Mouse (Mus musculus) midbrain, embryonic 11.5 days (tissue): ENCODE results near the gene Sugct. TPM values are rescaled to one million over a fixed set of nuclear protein-coding genes. Genes with fewer than 3 reads are reported as not detected.
"Not testable (repeated sequence)": the region's sequence is repeated elsewhere in the genome, so short reads cannot be mapped to it uniquely, and the experiment has no call there.

Experiments used
- ATAC-seq: fragments of 200-750 bp; cut with Nextera tagmentation; 2 replicates; pipeline ENCODE4 v1.8.0; 2017; ENCODE audit warnings: moderate TSS enrichment, moderate library complexity; ENCODE audit not compliant: low FRiP score
- DNase-seq: peaks from one replicate; pipeline ENCODE4 v3.0.0; 2015; ENCODE audit warnings: low spot score; ENCODE audit errors: missing footprints
- H3K27ac ChIP-seq: fragments of 300-500 bp; sonication (generic); 2 replicates; pipeline ENCODE4 v1.5.1; 2014; ENCODE audit warnings: low read depth, low read length
- H3K27me3 ChIP-seq: fragments of 300-500 bp; sonication (generic); 2 replicates; pipeline ENCODE4 v1.6.1; 2014; ENCODE audit warnings: mild to moderate bottlenecking, low read length, moderate library complexity, mixed read lengths; ENCODE audit not compliant: control insufficient read depth, insufficient read depth
- H3K36me3 ChIP-seq: fragments of 300-500 bp; sonication (generic); 2 replicates; pipeline ENCODE4 v1.6.1; 2014; ENCODE audit warnings: mild to moderate bottlenecking, low read length, moderate library complexity, mixed read lengths; ENCODE audit not compliant: control insufficient read depth, insufficient read depth
- H3K4me1 ChIP-seq: fragments of 300-500 bp; sonication (generic); 2 replicates; pipeline ENCODE4 v1.6.1; 2014; ENCODE audit warnings: low read length; ENCODE audit not compliant: control insufficient read depth, insufficient read depth
- H3K4me2 ChIP-seq: fragments of 300-500 bp; sonication (generic); 2 replicates; pipeline ENCODE4 v1.6.1; 2014; ENCODE audit warnings: mild to moderate bottlenecking, moderate library complexity
- H3K4me3 ChIP-seq: fragments of 300-500 bp; sonication (generic); 2 replicates; pipeline ENCODE4 v1.5.1; 2014; ENCODE audit warnings: low read depth, low read length
- H3K9ac ChIP-seq: fragments of 300-500 bp; sonication (generic); 2 replicates; pipeline ENCODE4 v1.6.1; 2014; ENCODE audit warnings: low read length
- H3K9me3 ChIP-seq: fragments of 300-500 bp; sonication (generic); 2 replicates; pipeline ENCODE4 v1.6.1; 2016; ENCODE audit warnings: low read length; ENCODE audit not compliant: control insufficient read depth
- WGBS: fragments of 180-500 bp; shearing (Covaris S2); extraction: QIAGEN DNeasy Blood & Tissue Kit; methylation state at CpG from one replicate; pipeline ENCODE4 v1.1.7; 2014; 5-methylcytosine and 5-hydroxymethylcytosine counted together
- polyA plus RNA-seq: library from polyadenylated mRNA; unstranded; fragments of >200 nt; fragmentation: Nextera tagmentation; extraction: Ambion mirVana; gene quantifications from 2 replicates; pipeline ENCODE4 v1.2.1, GENCODE M21; 2014

Sugct gene
- polyA plus RNA-seq, 1 experiment from 2014 or later: 3.3 TPM

DNA sequence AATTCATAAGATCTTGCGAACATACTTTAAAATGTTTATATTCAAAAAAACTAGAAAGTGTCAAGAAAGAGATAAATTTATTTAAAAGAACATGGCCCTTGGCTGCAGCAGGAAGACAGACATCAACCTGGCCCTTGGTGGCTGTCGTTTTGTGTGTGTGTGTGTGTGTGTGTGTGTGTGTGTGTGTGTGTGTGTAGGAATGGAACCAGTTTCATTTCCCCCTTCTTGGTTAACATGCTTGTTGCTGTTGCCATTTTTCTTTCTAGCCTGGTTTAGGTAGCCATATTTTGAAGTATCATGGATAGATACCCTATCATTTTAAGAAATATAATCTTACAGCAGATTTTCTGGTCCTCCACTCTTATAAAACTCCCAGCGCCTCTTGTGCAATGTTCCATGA is 136.0 kb downstream of the Sugct start:
- Histone ChIP-seq H3K4me1 (no peaks in the 10 kb centered on the region), H3K27ac (no peak overlapping the region), H3K4me3 (no peak overlapping the region), H3K36me3 (no peaks in the 10 kb centered on the region), H3K9me3 (no peaks in the 10 kb centered on the region), H3K9ac (no peak overlapping the region), H3K4me2 (no peak overlapping the region), H3K27me3 (no peaks in the 10 kb centered on the region)
- WGBS: 95% methylated on average over 3 of the region's 3 CpGs
- DNase-seq: no peak
- ATAC-seq: no peak

DNA sequence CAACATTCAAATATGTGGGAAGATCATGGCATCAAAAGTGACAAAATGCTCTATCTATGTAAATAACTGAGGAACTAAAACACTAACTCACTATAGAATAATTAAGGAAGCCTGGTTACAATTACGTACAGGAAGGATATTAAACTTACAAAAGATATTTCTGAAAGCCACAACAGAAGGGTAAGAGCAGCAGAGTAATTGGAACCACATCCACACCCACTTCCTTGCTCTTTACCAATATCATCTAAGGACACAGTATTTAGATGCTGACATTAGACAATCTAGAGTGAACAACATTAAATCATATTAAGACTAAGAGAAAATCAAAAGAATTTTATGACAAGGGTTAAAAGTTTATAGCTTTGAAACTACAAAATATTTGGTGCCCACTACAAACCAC is 159.0 kb downstream of the Sugct start:
- Histone ChIP-seq H3K27ac (no peak overlapping the region), H3K36me3 (no peaks in the 10 kb centered on the region), H3K27me3 (no peaks in the 10 kb centered on the region), H3K9ac (no peak overlapping the region), H3K4me2 (no peak overlapping the region), H3K9me3 (no peaks in the 10 kb centered on the region), H3K4me1 (no peaks in the 10 kb centered on the region), H3K4me3 (no peak overlapping the region)
- 80% methylated on average over 1 of the region's 1 CpGs for WGBS
- no peak for ATAC-seq
- DNase-seq: no peak

DNA sequence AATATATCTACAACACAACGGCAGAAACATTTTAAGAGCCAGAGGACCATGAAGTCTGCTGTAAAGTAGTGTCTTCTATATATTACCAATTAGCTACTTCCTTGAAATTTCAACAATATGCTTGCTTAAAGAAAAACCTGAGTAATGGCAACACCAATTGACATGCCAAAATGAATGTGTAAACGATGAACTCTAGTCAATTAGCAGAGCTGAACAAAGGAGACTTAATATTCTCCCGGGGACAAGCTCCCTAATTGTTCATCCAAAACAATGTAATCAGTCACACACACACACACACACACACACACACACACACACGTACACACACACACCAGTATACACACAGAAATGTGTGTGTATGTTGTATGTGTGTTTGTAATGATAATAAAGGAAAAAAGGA is 160.5 kb downstream of the Sugct start:
- H3K4me3 ChIP-seq: no peak overlapping the region
- H3K4me2 ChIP-seq: no peak overlapping the region
- H3K9ac ChIP-seq: no peak overlapping the region
- DNase-seq (no peak), ATAC-seq (no peak)
- no peaks in the 10 kb centered on the region for H3K4me1 ChIP-seq
- no peaks in the 10 kb centered on the region for H3K9me3 ChIP-seq
- WGBS: 78% methylated on average over 4 of the region's 4 CpGs
- H3K36me3 ChIP-seq: no peaks in the 10 kb centered on the region
- H3K27me3 ChIP-seq: no peaks in the 10 kb centered on the region
- H3K27ac ChIP-seq: no peak overlapping the region

DNA sequence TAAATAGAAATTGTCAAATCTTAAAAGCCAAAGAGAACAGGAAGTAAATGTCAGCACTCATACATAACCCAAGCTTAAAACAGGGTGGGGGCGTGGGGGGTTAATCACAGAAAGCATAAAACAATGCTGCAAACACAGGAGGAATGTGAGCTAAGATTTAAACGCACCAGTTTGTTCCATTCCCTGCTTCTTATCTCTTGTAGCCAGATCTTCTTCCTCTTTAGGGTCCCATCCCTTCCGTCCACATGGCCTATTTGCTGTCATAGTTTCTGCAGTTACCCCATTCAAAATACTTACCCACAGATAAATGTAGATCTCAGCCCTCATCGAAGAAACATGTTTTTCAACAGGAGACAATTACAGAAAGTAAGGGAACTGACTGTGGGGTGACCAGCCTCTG is 160.9 kb downstream of the Sugct start:
- Histone ChIP-seq H3K4me3 (no peak overlapping the region), H3K9ac (no peak overlapping the region), H3K4me2 (no peak overlapping the region), H3K9me3 (no peaks in the 10 kb centered on the region), H3K27me3 (no peaks in the 10 kb centered on the region), H3K36me3 (no peaks in the 10 kb centered on the region), H3K4me1 (no peaks in the 10 kb centered on the region), H3K27ac (no peak overlapping the region)
- no peak for ATAC-seq
- 74% methylated on average over 4 of the region's 4 CpGs for WGBS
- DNase-seq: no peak

DNA sequence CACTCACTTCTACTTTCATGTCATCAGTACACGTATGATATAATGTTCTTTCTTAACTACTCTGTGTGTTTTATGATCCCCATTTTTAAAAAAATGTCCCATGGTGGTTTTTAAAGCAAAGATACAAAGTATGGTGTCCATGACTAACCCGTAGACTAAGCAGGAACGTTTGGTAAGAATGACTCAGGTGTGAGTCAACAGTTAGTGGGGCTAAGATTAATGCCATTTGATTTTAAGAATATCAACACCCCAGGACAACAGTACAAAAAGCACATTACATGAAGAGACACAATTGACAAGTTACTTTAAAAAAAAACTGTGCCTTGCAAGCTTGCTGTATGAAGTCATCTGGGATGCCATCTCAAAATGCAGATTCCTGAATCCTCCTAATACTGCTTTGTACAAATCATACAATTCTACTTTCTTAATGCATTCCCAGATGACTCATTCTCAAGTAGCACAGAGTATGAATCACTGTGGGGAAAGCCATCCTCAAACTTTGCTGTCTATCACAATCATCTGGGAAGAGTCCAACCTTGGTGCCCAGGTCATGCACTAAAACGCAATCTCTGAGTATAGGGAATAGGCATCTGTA is 184.1 kb downstream of the Sugct start:
- Histone ChIP-seq H3K4me1 (no peaks in the 10 kb centered on the region), H3K4me3 (no peak overlapping the region), H3K9ac (no peak overlapping the region), H3K27me3 (no peaks in the 10 kb centered on the region), H3K9me3 (no peaks in the 10 kb centered on the region), H3K4me2 (no peak overlapping the region), H3K27ac (no peak overlapping the region), H3K36me3 (no peaks in the 10 kb centered on the region)
- ATAC-seq: no peak
- 87% methylated on average over 4 of the region's 4 CpGs for WGBS
- DNase-seq: no peak

DNA sequence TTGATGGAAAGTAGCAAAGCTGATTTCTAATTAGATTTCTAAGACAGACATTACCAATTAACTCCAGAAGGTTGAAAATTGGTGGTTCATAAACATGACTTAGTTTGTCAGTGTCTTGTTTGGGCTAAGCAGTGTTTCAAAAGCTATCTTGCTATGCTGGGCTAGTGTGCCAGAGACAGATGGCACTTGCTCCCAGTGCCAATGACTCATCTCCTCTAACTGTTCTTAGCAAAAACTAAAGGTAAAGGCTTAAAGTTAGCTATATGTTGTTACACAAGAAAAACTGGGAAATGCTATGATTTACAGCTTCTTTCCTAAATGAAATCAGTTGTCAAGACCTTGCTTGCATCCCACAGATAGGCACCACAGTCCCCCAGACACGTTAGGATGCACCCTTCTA is 200.4 kb downstream of the Sugct start:
- no peak overlapping the region for H3K4me3 ChIP-seq
- DNase-seq (no peak), ATAC-seq (no peak)
- no peak overlapping the region for H3K4me2 ChIP-seq
- WGBS: 67% methylated on average over 1 of the region's 1 CpGs
- H3K9ac ChIP-seq: no peak overlapping the region
- H3K27ac ChIP-seq: no peak overlapping the region
- no peaks in the 10 kb centered on the region for H3K9me3 ChIP-seq
- no peaks in the 10 kb centered on the region for H3K4me1 ChIP-seq
- no peaks in the 10 kb centered on the region for H3K36me3 ChIP-seq
- no peaks in the 10 kb centered on the region for H3K27me3 ChIP-seq

DNA sequence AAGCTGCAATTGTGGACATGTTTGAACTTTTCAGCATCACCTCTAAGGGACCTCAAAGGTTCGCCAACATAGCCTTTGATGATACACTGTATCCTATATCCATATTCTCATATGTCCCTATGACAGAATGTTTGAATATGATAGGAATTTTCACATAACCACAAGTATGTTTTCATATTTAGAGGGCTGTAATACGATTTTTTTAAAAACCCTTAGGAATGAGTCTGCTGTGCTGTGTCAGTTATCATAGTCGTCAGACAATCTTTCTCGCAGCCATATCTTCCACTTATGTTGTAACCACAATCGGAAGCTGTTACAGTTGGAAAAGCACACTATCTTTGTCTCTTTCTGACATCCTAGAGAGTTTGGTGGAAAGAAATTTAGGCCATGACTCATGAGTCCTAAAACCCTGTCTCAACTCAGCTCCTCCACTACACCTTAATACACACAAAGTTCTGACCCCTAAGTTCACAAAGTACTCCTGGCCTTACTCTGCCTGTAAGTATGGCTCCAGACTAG is 201.2 kb downstream of the Sugct start:
- Histone ChIP-seq H3K4me1 (no peaks in the 10 kb centered on the region), H3K27me3 (no peaks in the 10 kb centered on the region), H3K9me3 (no peaks in the 10 kb centered on the region), H3K27ac (no peak overlapping the region), H3K9ac (no peak overlapping the region), H3K4me3 (no peak overlapping the region), H3K4me2 (no peak overlapping the region), H3K36me3 (no peaks in the 10 kb centered on the region)
- 81% methylated on average over 5 of the region's 5 CpGs for WGBS
- DNase-seq (no peak), ATAC-seq (no peak)

DNA sequence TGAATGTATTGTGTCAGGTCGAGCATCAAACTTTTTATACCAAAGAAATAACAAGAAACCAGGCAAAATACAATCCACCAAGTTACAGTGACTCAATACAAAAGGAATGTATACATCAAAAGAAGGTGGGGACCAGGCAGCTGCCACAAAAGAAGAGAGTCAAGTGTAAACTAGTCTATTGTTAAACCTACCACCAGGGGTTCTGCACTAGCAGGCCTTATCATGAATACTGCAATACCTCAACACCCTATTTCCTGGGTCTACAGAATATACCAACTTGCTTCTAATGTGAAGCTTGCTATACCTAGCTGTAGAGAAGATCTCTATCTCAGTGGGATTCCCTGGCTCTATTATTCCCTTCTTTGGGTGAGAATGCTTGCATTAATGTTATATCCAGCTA is 237.4 kb downstream of the Sugct start:
- H3K4me3 ChIP-seq, H3K27me3 ChIP-seq, DNase-seq, H3K4me1 ChIP-seq, ATAC-seq, H3K9ac ChIP-seq, H3K4me2 ChIP-seq, H3K9me3 ChIP-seq, H3K27ac ChIP-seq, H3K36me3 ChIP-seq: not testable (repeated sequence)
- WGBS: 37% methylated on average over 1 of the region's 1 CpGs

DNA sequence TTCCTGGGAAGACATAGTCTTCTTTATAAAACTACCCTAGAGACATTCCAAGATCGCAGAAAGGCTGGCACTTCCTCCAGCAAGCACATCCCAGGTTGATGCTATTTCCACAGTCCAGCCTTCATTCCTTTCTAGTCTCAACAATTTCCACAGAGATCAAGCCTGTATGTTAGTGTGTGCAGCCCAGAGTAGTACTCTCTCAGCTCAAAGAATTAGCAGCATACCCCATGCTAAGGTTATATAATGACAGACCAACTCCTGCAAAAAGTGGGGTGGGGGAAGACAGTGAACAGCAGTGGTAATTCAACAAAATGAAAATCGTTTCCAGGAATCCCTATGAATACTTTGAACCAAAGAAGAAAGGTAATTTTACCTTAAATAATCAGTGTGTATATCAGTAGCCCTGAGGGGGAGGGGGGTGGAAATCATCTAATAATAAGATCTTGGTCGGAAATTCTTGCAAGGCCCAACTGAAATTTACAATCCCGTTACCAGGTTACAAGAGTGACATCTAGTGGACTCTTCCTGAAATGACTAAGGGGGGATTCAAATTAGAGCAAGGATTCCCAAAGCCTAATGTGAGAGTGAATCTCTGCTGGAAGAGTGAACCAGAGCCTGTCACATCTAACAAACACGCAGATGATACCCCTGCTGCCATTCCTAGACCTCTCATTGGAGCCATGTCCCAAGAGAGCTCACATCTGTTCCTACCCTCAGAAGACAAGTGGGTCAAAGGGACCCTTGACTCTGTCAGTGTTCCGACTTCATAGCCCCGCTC is 263.0 kb downstream of the Sugct start:
- no peak overlapping the region for H3K4me3 ChIP-seq

More for the DNA sequence above, 263.0 kb downstream of the Sugct start:
- DNase-seq (peak; percentile 92), ATAC-seq (peak; percentile 79)
- H3K27me3 ChIP-seq: no peaks in the 10 kb centered on the region
- no peaks in the 10 kb centered on the region for H3K36me3 ChIP-seq
- no peak overlapping the region for H3K27ac ChIP-seq
- WGBS: 45% methylated on average over 7 of the region's 7 CpGs
- H3K9me3 ChIP-seq: no peaks in the 10 kb centered on the region
- H3K9ac ChIP-seq: no peak overlapping the region
- 0 out of 2 replicates have a peak, but pooled peaks cover 2% of the 10 kb centered on the region for H3K4me1 ChIP-seq
- no peak overlapping the region for H3K4me2 ChIP-seq
